Mouse (Mus musculus) neural tube, embryonic 15.5 days (tissue): ENCODE results near the gene Rptor. TPM values are rescaled to one million over a fixed set of nuclear protein-coding genes. Genes with fewer than 3 reads are reported as not detected.
A peak's percentile ranks its signal among the peaks of the same experiment; 100 is the strongest.

Source experiments
- ATAC-seq: fragments of 200-750 bp; cut with Nextera tagmentation; 2 replicates; pipeline ENCODE4 v1.8.0; 2017; ENCODE audit warnings: mild to moderate bottlenecking, moderate TSS enrichment, moderate library complexity; ENCODE audit not compliant: low FRiP score
- H3K27ac ChIP-seq: fragments of 300-500 bp; sonication (generic); replicated peaks from 2 replicates; pipeline ENCODE4 v1.5.1; 2015; ENCODE audit warnings: mild to moderate bottlenecking, inconsistent platforms
- H3K27me3 ChIP-seq: fragments of 300-500 bp; sonication (generic); replicated peaks from 2 replicates; pipeline ENCODE4 v1.6.1; 2015; ENCODE audit warnings: inconsistent platforms
- H3K36me3 ChIP-seq: fragments of 300-500 bp; sonication (generic); 2 replicates; pipeline ENCODE4 v1.6.1; 2015; ENCODE audit warnings: inconsistent platforms
- H3K4me1 ChIP-seq: fragments of 300-500 bp; sonication (generic); 2 replicates; pipeline ENCODE4 v1.6.1; 2015; ENCODE audit warnings: inconsistent platforms
- H3K4me2 ChIP-seq: fragments of 300-500 bp; sonication (generic); 2 replicates; pipeline ENCODE4 v1.6.1; 2015; ENCODE audit warnings: inconsistent platforms, mild to moderate bottlenecking, moderate library complexity
- H3K4me3 ChIP-seq: fragments of 300-500 bp; sonication (generic); replicated peaks from 2 replicates; pipeline ENCODE4 v1.5.1; 2015; ENCODE audit warnings: mild to moderate bottlenecking, inconsistent platforms
- H3K9ac ChIP-seq: fragments of 300-500 bp; sonication (generic); replicated peaks from 2 replicates; pipeline ENCODE4 v1.6.1; 2015; ENCODE audit warnings: mild to moderate bottlenecking, inconsistent platforms
- H3K9me3 ChIP-seq: fragments of 300-500 bp; sonication (generic); replicated peaks from 2 replicates; pipeline ENCODE4 v1.6.1; 2016; ENCODE audit warnings: inconsistent platforms
- WGBS: fragments of 180-500 bp; shearing (Covaris S2); methylation state at CpG from one replicate; pipeline ENCODE4 v1.1.7; 2015; ENCODE audit warnings: mixed read lengths; 5-methylcytosine and 5-hydroxymethylcytosine counted together
- polyA plus RNA-seq: library from polyadenylated mRNA; unstranded; fragments of >200 nt; fragmentation: Nextera tagmentation; extraction: Ambion mirVana; gene quantifications from 2 replicates; pipeline ENCODE4 v1.2.1, GENCODE M21; 2015

Gene Rptor
- polyA plus RNA-seq, 1 experiment from 2014 or later = 11.7 TPM

GRCm38 (mm10) chr11:119758705-119759327, 156.1 kb downstream of the Rptor start:
- H3K36me3 ChIP-seq = no peaks in the 10 kb centered on the region
- H3K9ac ChIP-seq = no peak overlapping the region
- ATAC-seq = no peak
- no peaks in the 10 kb centered on the region for H3K9me3 ChIP-seq
- no peak overlapping the region for H3K27ac ChIP-seq
- H3K27me3 ChIP-seq = no peaks in the 10 kb centered on the region
- no peak overlapping the region for H3K4me2 ChIP-seq
- H3K4me1 ChIP-seq = peaks cover 8% of the 10 kb centered on the region
- WGBS = 55% methylated on average over 7 of the region's 7 CpGs
- no peak overlapping the region for H3K4me3 ChIP-seq

GRCm38 (mm10) chr11:119762911-119763310, 160.2 kb downstream of the Rptor start:
- no peak for ATAC-seq
- Histone ChIP-seq H3K9me3 (no peaks in the 10 kb centered on the region), H3K27ac (no peak overlapping the region), H3K27me3 (no peaks in the 10 kb centered on the region), H3K4me2 (no peak overlapping the region), H3K4me3 (no peak overlapping the region), H3K4me1 (peaks cover 23% of the 10 kb centered on the region), H3K36me3 (no peaks in the 10 kb centered on the region), H3K9ac (no peak overlapping the region)
- 83% methylated on average over 9 of the region's 9 CpGs for WGBS

DNA sequence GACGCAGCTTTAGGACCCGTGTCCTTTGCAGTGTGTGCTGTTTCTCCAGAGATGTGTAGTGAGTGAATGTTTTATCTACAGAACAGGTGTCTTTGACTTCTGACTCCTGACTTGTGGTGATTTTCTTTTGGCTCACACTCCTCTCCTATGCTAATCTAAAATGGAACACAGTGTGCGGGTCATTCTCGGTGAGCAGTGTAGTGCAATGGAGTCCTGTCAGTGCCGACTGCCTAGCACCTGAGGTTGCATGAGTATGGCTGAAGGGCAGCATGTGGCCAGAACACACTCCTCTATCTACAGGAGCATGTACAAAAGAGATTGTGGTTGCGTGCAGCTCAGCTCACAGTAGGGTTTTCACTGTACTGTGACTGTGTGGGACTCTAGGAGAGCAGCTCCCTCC, 163.3 kb downstream of the Rptor start:
- H3K36me3 ChIP-seq = no peaks in the 10 kb centered on the region
- no peaks in the 10 kb centered on the region for H3K9me3 ChIP-seq
- WGBS = 69% methylated on average over 6 of the region's 6 CpGs
- no peak for ATAC-seq
- no peak overlapping the region for H3K4me2 ChIP-seq
- no peak overlapping the region for H3K4me3 ChIP-seq
- no peaks in the 10 kb centered on the region for H3K27me3 ChIP-seq
- peaks cover 32% of the 10 kb centered on the region for H3K4me1 ChIP-seq
- 0 out of 2 replicates have a peak overlapping the region, but pooled peaks have one; percentile 23 for H3K27ac ChIP-seq
- no peak overlapping the region for H3K9ac ChIP-seq

DNA sequence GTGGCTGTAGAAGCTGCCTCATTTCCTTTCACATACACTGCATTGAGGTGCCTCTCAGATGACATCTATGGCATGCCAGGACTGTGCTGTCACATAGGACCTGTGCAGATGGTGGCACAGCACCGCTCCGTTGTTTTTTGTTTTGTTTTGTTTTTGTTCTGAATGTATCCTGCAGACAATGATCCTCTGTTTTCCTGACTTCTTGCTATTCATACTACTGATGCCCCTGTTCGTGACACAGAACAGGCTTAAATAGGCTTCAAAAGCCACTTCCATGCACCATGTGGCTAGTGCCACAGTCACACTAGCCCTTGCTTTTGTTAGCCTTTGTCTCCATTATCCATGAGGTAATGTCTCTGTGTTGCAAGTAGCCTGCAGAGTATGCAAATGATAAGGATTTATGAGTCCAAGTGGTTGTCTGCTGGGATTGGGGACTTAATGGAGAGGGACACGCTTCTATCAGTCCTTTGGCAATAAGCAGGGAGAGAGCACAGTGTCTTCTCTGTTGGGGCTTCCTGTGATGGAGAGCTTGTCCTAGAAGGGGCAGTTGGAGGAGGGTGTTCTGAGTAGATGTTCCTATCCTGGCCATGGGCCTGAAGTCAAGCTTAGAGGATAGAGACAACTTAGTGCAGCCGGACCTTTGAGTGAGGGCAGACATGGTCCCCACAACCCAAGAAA, 164.2 kb downstream of the Rptor start:
- Histone ChIP-seq H3K9me3 (no peaks in the 10 kb centered on the region), H3K4me1 (peaks cover 32% of the 10 kb centered on the region), H3K27me3 (no peaks in the 10 kb centered on the region), H3K4me3 (no peak overlapping the region), H3K9ac (no peak overlapping the region), H3K4me2 (no peak overlapping the region), H3K27ac (peak overlapping the region; percentile 23), H3K36me3 (no peaks in the 10 kb centered on the region)
- 28% methylated on average over 5 of the region's 5 CpGs for WGBS
- ATAC-seq = no peak

- Histone ChIP-seq H3K36me3 (no peaks in the 10 kb centered on the region), H3K9me3 (no peaks in the 10 kb centered on the region), H3K4me1 (peaks cover 32% of the 10 kb centered on the region), H3K4me3 (no peak overlapping the region), H3K9ac (0 out of 2 replicates have a peak overlapping the region, but pooled peaks have one; percentile 20), H3K27me3 (no peaks in the 10 kb centered on the region), H3K4me2 (no peak overlapping the region), H3K27ac (0 out of 2 replicates have a peak overlapping the region, but pooled peaks have one; percentile 23)
- peak; percentile 64; the same call in 1 of the 2 replicates for ATAC-seq
- 33% methylated on average over 6 of the region's 6 CpGs for WGBS
Measured at GRCm38 (mm10) chr11:119767525-119767924, 164.8 kb downstream of the Rptor start.

GRCm38 (mm10) chr11:119768511-119768910, 165.8 kb downstream of the Rptor start:
- no peaks in the 10 kb centered on the region for H3K27me3 ChIP-seq
- no peak overlapping the region for H3K27ac ChIP-seq
- no peak overlapping the region for H3K4me3 ChIP-seq
- no peak overlapping the region for H3K9ac ChIP-seq
- H3K4me2 ChIP-seq = no peak overlapping the region
- H3K9me3 ChIP-seq = no peaks in the 10 kb centered on the region
- peaks cover 32% of the 10 kb centered on the region for H3K4me1 ChIP-seq
- ATAC-seq = no peak
- 83% methylated on average over 4 of the region's 4 CpGs for WGBS
- H3K36me3 ChIP-seq = no peaks in the 10 kb centered on the region

GRCm38 (mm10) chr11:119769666-119770065, 167.0 kb downstream of the Rptor start:
- Histone ChIP-seq H3K27ac (no peak overlapping the region), H3K36me3 (no peaks in the 10 kb centered on the region), H3K4me3 (no peak overlapping the region), H3K27me3 (no peaks in the 10 kb centered on the region), H3K9me3 (no peaks in the 10 kb centered on the region), H3K4me1 (peaks cover 32% of the 10 kb centered on the region), H3K4me2 (no peak overlapping the region), H3K9ac (no peak overlapping the region)
- no peak for ATAC-seq
- 65% methylated on average over 4 of the region's 4 CpGs for WGBS

DNA sequence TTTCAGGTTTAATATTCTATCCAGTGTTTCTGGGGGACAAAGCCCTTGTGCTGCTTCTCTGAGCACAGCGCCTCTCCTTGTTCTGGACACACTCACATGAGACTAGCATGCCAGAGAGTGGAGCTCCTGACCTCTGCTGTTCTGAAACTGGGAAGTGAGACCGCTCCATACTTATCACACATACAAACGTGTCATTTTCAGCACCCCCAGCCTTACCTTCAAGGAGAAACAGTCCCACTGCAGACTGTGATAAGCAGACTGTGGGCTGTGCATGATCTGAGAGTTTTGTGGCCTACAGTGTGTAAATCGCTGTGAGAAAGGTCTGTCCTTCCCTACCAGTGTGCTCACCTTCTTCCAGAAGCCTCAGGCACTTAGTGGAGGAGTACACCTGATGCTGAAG, 168.3 kb downstream of the Rptor start:
- no peaks in the 10 kb centered on the region for H3K36me3 ChIP-seq
- H3K4me3 ChIP-seq = no peak overlapping the region
- no peak for ATAC-seq
- no peak overlapping the region for H3K9ac ChIP-seq
- H3K4me2 ChIP-seq = no peak overlapping the region
- 0 out of 2 replicates have a peak, but pooled peaks cover 4% of the 10 kb centered on the region for H3K9me3 ChIP-seq
- no peaks in the 10 kb centered on the region for H3K27me3 ChIP-seq
- H3K27ac ChIP-seq = no peak overlapping the region
- peaks cover 29% of the 10 kb centered on the region for H3K4me1 ChIP-seq
- 88% methylated on average over 4 of the region's 4 CpGs for WGBS

DNA sequence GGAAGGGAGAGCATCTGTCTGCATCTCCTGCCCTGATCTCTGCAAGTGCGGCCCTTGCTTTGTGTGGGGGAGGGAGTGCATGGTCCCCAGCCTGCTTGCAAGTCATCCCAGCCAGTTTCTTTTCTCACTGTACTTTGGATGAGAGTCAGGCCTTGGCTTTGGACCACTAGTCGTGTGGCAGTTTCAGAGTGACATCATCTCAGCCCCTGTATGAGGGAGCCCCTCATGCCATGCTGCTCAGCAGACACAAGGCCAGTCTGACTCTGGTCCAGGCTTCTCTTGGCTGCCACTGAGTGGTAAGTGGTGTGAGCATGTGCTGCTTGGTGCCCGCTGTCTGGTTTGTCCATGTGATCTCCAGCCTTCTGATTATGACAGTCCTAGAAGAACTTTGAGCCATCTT, 170.2 kb downstream of the Rptor start:
- Histone ChIP-seq H3K9me3 (0 out of 2 replicates have a peak, but pooled peaks cover 4% of the 10 kb centered on the region), H3K4me1 (peaks cover 23% of the 10 kb centered on the region), H3K27ac (no peak overlapping the region), H3K36me3 (no peaks in the 10 kb centered on the region), H3K4me3 (no peak overlapping the region), H3K4me2 (no peak overlapping the region), H3K27me3 (no peaks in the 10 kb centered on the region), H3K9ac (no peak overlapping the region)
- no peak for ATAC-seq
- 78% methylated on average over 3 of the region's 3 CpGs for WGBS

- H3K27me3 ChIP-seq = no peaks in the 10 kb centered on the region
- peaks cover 14% of the 10 kb centered on the region for H3K4me1 ChIP-seq
- H3K36me3 ChIP-seq = no peaks in the 10 kb centered on the region
- WGBS = 68% methylated on average over 5 of the region's 5 CpGs
- no peak overlapping the region for H3K4me3 ChIP-seq
- H3K9me3 ChIP-seq = 0 out of 2 replicates have a peak, but pooled peaks cover 4% of the 10 kb centered on the region
- no peak overlapping the region for H3K4me2 ChIP-seq
- ATAC-seq = no peak
- H3K9ac ChIP-seq = no peak overlapping the region
- H3K27ac ChIP-seq = no peak overlapping the region
Measured at GRCm38 (mm10) chr11:119775076-119775760, 172.5 kb downstream of the Rptor start.

DNA sequence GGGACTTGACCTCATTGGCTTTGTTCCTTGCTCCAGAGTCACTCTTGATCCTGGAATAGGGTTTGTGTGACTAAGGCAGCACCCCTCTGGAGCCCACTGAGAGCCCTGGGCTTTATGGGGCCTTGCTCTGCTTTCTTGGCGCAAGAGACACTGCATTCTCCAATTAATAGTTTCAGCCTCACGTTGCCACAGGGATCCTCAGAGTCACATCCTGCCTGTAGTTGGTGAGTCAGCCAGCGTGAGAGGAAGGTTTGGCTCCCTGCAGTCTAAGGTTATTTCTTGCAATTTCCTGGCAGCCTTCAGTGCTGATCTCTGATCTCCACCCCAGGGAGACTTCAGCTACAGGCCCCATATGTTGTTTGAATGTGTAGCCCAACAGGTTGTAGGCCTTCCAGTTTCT, 174.5 kb downstream of the Rptor start:
- H3K9ac ChIP-seq = no peak overlapping the region
- no peaks in the 10 kb centered on the region for H3K27me3 ChIP-seq
- no peak overlapping the region for H3K4me2 ChIP-seq
- ATAC-seq = no peak
- 0 out of 2 replicates have a peak, but pooled peaks cover 4% of the 10 kb centered on the region for H3K9me3 ChIP-seq
- H3K27ac ChIP-seq = peak overlapping the region; percentile 41
- peaks cover 16% of the 10 kb centered on the region for H3K4me1 ChIP-seq
- H3K36me3 ChIP-seq = peaks cover 5% of the 10 kb centered on the region; the same call in 1 of the 2 replicates
- no peak overlapping the region for H3K4me3 ChIP-seq
- 42% methylated on average over 3 of the region's 3 CpGs for WGBS
